Mouse (Mus musculus) erythroblast, embryonic 14.5 days (primary cell): Measurements from ENCODE around the gene Supt6. TPM values are rescaled to one million over a fixed set of nuclear protein-coding genes. Genes with fewer than 3 reads are reported as not detected.
A peak's percentile ranks its signal among the peaks of the same experiment; 100 is the strongest.

Source experiments
- H3K27me3 ChIP-seq: 2 replicates; pipeline ENCODE4 v1.6.1; 2012; ENCODE audit warnings: inconsistent platforms; ENCODE audit not compliant: control insufficient read depth
- H3K36me3 ChIP-seq: 2 replicates; pipeline ENCODE4 v1.6.1; 2012; ENCODE audit warnings: mild to moderate bottlenecking, inconsistent platforms; ENCODE audit not compliant: control insufficient read depth
- H3K4me1 ChIP-seq: 2 replicates; pipeline ENCODE4 v1.6.1; 2012; ENCODE audit warnings: inconsistent platforms; ENCODE audit not compliant: control insufficient read depth
- H3K4me3 ChIP-seq: replicated peaks from 2 replicates; pipeline ENCODE3; 2012; ENCODE audit warnings: moderate library complexity, mild to moderate bottlenecking, inconsistent platforms
- H3K9me3 ChIP-seq: 2 replicates; pipeline ENCODE4 v1.6.1; 2012; ENCODE audit warnings: low read length, inconsistent platforms, mixed read lengths; ENCODE audit not compliant: control insufficient read depth
- GATA1 ChIP-seq: IDR thresholded peaks from 2 replicates; pipeline ENCODE4 v1.6.1; 2012; ENCODE audit warnings: low read length, inconsistent platforms, mixed read lengths
- TAL1 ChIP-seq: IDR thresholded peaks from 3 replicates; pipeline ENCODE4 v1.6.1; 2012; ENCODE audit warnings: low read length, inconsistent platforms, mixed read lengths
- polyA plus RNA-seq: library from polyadenylated mRNA; stranded (reverse); fragments of >175 nt; gene quantifications from 2 replicates; pipeline ENCODE4 v1.2.3, GENCODE M21; 2012

Gene Supt6
- polyA plus RNA-seq, 1 experiment, result 9.4 TPM

DNA sequence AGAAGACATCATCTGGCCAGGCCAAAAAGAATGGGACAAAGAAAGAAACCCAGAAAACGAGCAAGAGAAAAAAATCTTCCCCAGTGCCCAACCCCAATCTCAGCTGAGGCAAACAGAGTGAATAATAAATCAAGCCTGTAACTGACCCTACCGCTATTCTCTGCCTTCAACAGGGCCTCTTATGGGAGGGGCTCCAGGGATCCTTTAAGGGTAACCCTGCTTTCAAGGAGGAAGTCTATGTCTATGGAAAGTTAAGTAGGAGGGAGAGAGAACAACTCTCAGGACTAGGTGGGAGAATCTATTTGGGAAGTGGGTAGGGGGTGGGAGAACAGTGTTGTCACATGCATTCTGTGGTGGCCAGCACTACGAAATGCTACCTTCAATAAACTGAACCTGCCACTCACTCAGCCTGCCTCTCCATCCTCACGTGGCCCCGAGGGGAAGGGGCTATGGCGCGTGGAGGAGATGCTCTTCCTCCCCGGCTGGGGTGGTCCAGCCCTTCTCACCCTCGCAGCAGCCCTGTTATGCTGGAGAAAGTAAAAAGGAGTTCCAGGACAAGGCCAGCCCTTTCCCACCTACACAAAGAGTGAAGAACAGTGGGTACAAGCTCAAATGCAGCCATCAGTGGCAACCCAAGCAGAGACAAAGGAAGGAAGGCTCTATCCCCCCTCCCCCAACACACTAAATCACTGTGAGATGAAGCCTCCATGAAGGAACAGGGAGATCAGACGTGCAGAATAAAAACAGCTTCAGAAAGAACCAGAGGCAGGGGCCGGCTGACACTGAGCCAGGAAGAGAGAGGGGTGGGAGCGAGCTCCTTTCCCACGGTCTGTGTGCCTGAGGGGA, 40.2 kb downstream of the Supt6 start:
- Histone ChIP-seq H3K36me3 (peaks cover 72% of the 10 kb centered on the region), H3K9me3 (no peaks in the 10 kb centered on the region), H3K27me3 (no peaks in the 10 kb centered on the region), H3K4me1 (no peaks in the 10 kb centered on the region), H3K4me3 (no peak overlapping the region)
- TF ChIP-seq GATA1, result no peak
- no peak for TF ChIP-seq TAL1

DNA sequence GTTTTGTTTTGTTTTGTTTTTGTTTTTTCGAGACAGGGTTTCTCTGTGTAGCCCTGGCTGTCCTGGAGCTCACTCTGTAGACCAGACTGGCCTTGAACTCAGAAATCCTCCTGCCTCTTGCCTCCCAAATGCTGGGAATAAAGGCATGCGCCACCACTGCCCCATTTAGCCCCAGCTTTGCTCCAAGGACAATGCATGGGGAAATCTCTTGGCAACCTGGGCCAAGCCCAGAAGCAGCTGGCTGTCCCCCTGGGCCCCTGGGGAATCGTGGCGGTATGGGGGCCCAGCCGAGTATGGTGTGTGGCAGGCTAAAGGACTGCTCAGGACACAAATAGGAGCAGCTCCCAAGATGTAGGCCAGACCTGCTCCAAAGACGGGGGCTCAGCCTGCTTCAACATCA, 41.5 kb downstream of the Supt6 start:
- H3K36me3 ChIP-seq, result peaks cover 59% of the 10 kb centered on the region
- TF ChIP-seq TAL1, result no peak
- no peak for TF ChIP-seq GATA1
- no peak overlapping the region for H3K4me3 ChIP-seq
- H3K4me1 ChIP-seq, result no peaks in the 10 kb centered on the region
- no peaks in the 10 kb centered on the region for H3K27me3 ChIP-seq
- no peaks in the 10 kb centered on the region for H3K9me3 ChIP-seq

DNA sequence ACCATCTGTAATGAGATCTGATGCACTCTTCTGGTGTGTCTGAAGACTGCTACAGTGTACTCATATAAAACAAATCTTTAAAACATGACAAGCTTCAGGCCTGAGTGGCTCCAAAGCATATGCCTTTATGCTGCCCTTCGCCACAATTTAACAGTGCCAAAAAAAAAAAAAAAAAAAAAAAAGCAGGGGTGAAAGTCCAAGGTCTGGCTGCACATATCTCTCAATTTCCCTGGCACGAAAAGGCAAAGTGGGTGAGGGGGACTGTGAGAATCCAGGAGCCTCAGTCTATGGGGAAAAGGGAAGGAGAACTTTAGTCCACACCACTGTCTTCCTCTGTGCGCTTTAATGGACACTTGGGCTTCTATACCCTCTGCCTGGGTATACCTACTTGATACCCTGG, 43.4 kb downstream of the Supt6 start:
- TF ChIP-seq GATA1 (no peak), TAL1 (no peak)
- no peak overlapping the region for H3K4me3 ChIP-seq
- no peaks in the 10 kb centered on the region for H3K4me1 ChIP-seq
- H3K9me3 ChIP-seq, result no peaks in the 10 kb centered on the region
- H3K27me3 ChIP-seq, result no peaks in the 10 kb centered on the region
- peaks cover 39% of the 10 kb centered on the region for H3K36me3 ChIP-seq

DNA sequence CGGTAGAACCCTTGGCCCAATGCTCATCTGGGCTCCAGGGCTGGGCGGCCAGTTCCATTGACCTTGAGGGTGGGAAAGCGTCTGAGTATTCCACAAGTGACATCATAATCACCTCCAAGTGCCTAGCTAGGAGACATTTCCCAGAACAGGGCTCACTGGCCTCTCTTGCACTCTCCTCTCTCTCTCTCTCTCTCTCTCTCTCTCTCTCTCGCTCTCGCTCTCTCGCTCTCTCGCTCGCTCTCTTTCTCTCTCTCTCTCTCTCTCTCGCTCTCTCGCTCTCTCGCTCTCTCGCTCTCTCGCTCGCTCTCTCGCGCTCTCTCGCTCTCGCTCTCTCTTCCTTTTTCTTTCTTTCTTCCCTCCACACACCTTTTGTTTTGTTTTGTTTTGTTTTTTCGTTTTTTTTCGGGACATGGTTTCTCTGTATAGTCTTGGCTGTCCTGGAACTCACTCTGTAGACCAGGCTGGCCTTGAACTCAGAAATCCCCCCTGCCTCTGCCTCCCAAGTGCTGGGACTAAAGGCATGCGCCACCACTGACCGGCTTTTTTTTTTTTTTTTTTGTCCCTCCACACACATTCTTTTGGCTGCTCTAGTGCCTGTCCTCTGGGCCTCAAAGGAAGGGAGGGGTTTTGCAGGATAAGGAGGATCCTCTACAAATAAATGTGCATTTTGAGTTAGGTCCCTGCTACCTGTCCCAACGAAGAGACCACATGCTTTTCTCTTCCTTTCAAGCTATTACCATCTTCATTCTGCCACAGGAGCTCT, 50.5 kb downstream of the Supt6 start:
- Histone ChIP-seq H3K9me3 (no peaks in the 10 kb centered on the region), H3K27me3 (peaks cover 33% of the 10 kb centered on the region), H3K36me3 (no peaks in the 10 kb centered on the region; the same call in 1 of the 2 replicates), H3K4me3 (peak overlapping the region; percentile 65), H3K4me1 (peaks cover 16% of the 10 kb centered on the region)
- no peak for TF ChIP-seq GATA1
- TF ChIP-seq TAL1, result no peak

DNA sequence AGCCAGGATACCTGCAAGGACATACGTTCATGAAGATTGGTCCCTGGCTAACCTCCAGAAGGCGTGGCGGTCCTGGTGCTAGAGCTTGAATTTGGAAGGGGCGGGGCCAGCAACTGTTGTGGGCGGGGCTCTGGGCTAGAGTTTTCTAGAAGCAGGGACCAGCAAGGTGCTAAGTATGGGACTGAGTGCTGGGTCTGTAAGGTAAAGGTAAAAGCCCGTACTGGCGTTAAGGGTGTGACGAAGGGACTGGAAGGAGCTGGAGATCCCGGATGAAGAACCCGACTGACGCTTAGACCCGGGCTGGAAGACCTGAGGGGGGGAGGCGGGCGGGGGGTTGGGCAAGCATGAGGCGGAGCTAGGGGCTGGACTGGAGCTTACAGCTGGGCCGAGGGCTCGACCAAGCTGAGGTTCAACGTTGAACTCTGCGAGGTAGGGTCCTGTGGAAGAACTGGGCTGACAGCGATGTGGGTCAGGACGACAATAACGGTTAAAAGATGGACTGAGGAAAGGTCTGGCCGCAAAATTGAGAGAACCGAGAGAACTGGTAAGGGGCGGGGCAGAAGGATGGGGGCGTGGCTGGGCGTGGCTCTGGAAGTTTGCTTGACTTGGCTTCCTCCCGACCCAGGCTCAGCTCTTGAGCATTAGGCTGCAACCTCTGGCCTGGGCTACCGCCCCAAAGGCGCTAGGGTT, 51.2 kb downstream of the Supt6 start:
- peaks cover 40% of the 10 kb centered on the region for H3K27me3 ChIP-seq
- H3K4me3 ChIP-seq, result peak overlapping the region; percentile 65
- TF ChIP-seq TAL1, result no peak
- no peak for TF ChIP-seq GATA1
- peaks cover 18% of the 10 kb centered on the region for H3K4me1 ChIP-seq
- no peaks in the 10 kb centered on the region; the same call in 1 of the 2 replicates for H3K36me3 ChIP-seq
- H3K9me3 ChIP-seq, result no peaks in the 10 kb centered on the region; the same call in 1 of the 2 replicates

DNA sequence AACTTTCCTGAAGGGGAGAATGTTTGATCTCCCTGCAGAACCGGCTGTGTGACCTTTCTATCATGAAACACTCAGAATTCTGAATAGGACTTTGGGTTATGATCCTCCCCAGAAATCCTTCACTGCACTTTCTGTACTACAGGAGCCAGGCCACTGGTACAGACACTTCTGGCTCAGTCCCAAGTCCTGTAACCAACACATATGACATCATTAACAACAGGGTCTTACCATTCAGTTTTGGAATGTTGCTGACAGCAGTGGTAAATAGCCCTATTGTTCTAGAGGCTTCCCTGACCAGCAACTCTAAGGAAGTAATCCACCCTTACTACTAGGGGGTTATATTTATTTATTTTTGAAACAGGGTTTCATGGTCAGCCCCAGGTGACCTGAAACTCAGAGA, 52.7 kb downstream of the Supt6 start, which contains the start of gene Proca1:
Gene Proca1 (plus strand): TSS at position 280 of the 400 bp plus-strand sequence.
- Histone ChIP-seq H3K4me3 (peak within 1 kb of the TSS; percentile 65), H3K9me3 (peaks cover 14% of the 10 kb centered on the region), H3K4me1 (peaks cover 29% of the 10 kb centered on the region), H3K36me3 (no peaks in the 10 kb centered on the region; the same call in 1 of the 2 replicates), H3K27me3 (peaks cover 55% of the 10 kb centered on the region)
- no peak for TF ChIP-seq GATA1
- TF ChIP-seq TAL1, result no peak

DNA sequence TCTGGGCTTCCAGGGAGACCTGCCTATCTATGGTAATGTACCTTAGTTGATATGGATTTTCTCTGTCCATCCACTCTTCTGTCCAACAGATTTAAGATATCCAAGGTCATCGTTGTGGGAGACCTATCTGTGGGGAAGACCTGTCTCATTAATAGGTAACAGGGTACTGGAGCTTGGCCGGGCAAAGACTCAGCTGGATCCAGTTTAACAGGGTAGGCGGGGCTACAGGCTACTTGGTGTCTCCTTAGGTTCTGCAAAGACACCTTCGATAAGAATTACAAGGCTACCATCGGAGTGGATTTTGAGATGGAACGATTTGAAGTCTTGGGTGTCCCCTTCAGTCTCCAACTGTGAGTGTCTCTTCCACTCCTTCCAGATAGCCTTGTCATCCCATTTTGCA, 55.7 kb downstream of the Supt6 start:
- no peak overlapping the region for H3K4me3 ChIP-seq
- H3K36me3 ChIP-seq, result no peaks in the 10 kb centered on the region; the same call in 1 of the 2 replicates
- peaks cover 15% of the 10 kb centered on the region for H3K9me3 ChIP-seq
- H3K4me1 ChIP-seq, result peaks cover 24% of the 10 kb centered on the region
- H3K27me3 ChIP-seq, result peaks cover 80% of the 10 kb centered on the region
- no peak for TF ChIP-seq TAL1
- TF ChIP-seq GATA1, result no peak

DNA sequence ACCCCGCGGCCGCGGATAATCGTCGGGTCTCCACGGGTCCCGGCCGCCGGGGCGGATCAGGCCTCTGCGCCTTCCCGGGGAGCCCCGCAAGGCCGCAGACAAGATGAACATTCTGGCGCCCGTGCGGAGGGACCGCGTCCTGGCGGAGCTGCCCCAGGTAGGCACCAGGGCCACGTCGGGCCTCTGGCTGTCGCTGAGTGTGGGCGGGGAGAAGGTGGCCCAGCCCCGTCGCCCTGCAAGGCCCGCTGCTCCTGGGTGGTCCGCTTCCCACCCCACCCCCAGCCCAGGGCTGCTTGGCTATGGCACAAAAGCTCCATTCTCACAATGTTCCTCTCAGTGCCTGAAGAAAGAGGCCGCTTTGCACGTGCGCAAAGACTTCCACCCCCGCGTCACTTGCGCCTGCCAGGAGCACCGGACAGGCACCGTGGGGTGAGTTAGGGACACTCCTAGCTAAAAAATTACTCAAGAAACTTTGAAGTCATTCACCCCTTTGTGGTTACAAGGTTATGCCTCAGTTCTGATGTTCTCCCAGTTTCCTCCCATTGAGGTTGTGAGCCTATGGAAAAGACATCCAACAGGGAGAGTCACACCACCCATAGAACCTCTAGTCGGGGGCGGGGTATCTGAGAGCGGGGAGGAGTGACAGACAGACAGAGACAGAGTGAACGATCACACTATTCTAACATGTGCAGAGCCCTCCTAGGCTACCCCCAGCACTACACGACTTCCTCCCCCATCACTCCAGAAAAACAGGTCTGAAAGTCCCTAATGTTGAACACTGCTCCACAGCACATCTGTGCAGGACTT, 56.4 kb downstream of the Supt6 start:
- Histone ChIP-seq H3K9me3 (peaks cover 15% of the 10 kb centered on the region), H3K4me1 (peaks cover 21% of the 10 kb centered on the region), H3K36me3 (no peaks in the 10 kb centered on the region; the same call in 1 of the 2 replicates), H3K4me3 (peak overlapping the region; percentile 52), H3K27me3 (peaks cover 80% of the 10 kb centered on the region)
- TF ChIP-seq TAL1, result no peak
- no peak for TF ChIP-seq GATA1
